Mouse (Mus musculus): ENCODE results near the gene Gpr182. TPM values are rescaled to one million over a fixed set of nuclear protein-coding genes. Genes with fewer than 3 reads are reported as not detected.

Gpr182 gene
- total and polyA plus RNA-seq, 3 experiments, result 0.13 TPM; not detected in 2

DNA sequence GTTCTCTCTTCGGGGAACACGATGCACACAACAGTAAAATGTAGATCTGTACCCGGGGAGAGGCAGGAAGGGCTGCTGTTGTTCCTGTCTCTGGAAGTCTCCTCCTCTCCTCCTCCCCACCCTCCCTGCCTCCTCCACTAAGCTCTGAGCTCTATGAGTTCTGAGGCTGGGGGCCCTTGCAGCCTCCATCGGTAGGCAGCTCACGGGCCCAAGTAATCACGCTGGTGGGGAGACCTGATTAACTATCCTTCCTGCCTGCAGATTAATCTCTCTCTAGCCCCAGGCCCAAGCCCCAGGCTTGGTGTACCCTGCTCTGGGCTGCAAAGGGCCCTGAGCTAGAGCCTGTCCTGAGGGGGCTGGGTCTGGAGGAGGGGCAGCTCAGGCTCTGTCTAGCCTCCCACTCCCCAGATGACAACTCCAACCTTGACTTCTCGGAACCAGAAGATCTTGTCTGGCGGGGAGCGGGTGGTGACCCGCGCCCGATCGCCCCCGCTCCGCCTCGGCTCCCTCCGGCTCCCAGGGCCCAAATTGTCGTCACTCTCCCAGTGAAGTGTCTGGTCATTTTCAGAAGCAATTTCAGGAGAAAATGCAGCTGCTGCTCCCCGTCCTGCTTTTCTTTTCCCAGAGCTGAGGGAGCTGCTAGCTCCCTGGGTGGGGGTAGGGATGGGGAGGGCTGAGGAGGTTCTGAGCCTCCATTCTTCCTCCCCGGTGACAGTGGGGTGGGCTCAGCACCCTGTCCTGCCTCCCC, 29.7 kb downstream of the Gpr182 start:
- Histone ChIP-seq H3K9me3 (replicated peaks; ENCODE audit: low read length) (no peaks in the 10 kb centered on the region), H3K4me2 (ENCODE audit: insufficient read depth, low read depth, poor library complexity, severe bottlenecking) (no peak overlapping the region), H3K79me2 (replicated peaks; ENCODE audit: control insufficient read depth, extremely low read depth, insufficient read depth, poor library complexity, severe bottlenecking) (no peaks in the 10 kb centered on the region), H3K9ac (ENCODE audit: insufficient read depth, low read depth) (no peak overlapping the region), H3K36me3 (replicated peaks in 1 of 2; ENCODE audit: control insufficient read depth in 1 of 2, insufficient read depth in 1 of 2, low read length in 1 of 2) (no peaks in the 10 kb centered on the region), H3K4me1 (ENCODE audit: control insufficient read depth in 1 of 2, insufficient read depth in 2 of 2) (no peaks in the 10 kb centered on the region), H3K27me3 (replicated peaks) (peaks cover 57% of the 10 kb centered on the region), H3K27ac (ENCODE audit: insufficient read depth, low read depth) (no peak overlapping the region), H3K4me3 (replicated peaks in 1 of 3; ENCODE audit: low read depth in 2 of 3, low read length in 2 of 3, poor library complexity in 1 of 3) (no peak overlapping the region)
- TF ChIP-seq CHD2 (IDR thresholded peaks at IDR 0.05; ENCODE audit: low read length) (no peak), UBTF (IDR thresholded peaks at IDR 0.05; ENCODE audit: low read depth, low read length) (no peak), MXI1 (IDR thresholded peaks at IDR 0.05; ENCODE audit: low read depth, low read length) (no peak), PAX5 (IDR thresholded peaks at IDR 0.05; ENCODE audit: low read length) (no peak), RCOR1 (conservative IDR thresholded peaks at IDR 0.05; ENCODE audit: low read depth, low read length) (no peak), SMC3 (IDR thresholded peaks at IDR 0.05; ENCODE audit: low read depth, low read length) (no peak), JUND (conservative IDR thresholded peaks at IDR 0.05; ENCODE audit: low read depth, low read length) (no peak), GABPA (IDR thresholded peaks at IDR 0.05; ENCODE audit: insufficient replicate concordance, low read depth, low read length) (no peak), ZMIZ1 (IDR thresholded peaks at IDR 0.05; ENCODE audit: low read depth, low read length) (no peak), IRF4 (IDR thresholded peaks at IDR 0.05; ENCODE audit: low read depth, low read length) (no peak)
- in situ Hi-C loops (cut with MboI; ENCODE audit: low pct_ligation_motif_present, low pct_unique_long_range_greater_than_20kb, low sequenced_read_pairs), result no loop called here
- dilution Hi-C loops (cut with MboI; ENCODE audit: extremely low pct_ligation_motif_present, extremely low pct_unique_long_range_greater_than_20kb, low sequenced_read_pairs), result no loop called here
- no peak for DNase-seq (ENCODE audit: extremely low read depth)

DNA sequence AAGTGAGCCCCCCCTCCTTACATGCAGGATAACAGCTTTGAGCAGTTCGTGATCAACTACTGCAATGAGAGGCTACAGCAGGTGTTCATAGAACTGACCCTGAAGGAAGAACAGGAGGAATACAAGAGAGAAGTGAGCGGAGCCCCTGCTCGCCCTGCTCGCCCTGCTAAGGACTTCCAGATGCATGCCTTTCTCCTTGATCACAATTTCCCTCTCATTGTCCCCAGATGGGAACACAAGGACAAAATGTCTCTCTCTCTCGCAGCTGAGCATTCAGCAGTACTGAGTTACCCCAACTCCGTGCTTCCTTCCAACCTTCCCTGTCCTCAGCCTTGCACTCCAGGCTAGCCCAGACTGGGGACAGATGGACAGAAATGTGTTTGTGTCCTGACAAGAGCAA, 38.8 kb downstream of the Gpr182 start:
- Histone ChIP-seq H3K9me3 (replicated peaks; ENCODE audit: low read length) (no peaks in the 10 kb centered on the region), H3K79me2 (replicated peaks; ENCODE audit: control insufficient read depth, extremely low read depth, insufficient read depth, poor library complexity, severe bottlenecking) (no peaks in the 10 kb centered on the region), H3K4me1 (ENCODE audit: control insufficient read depth in 1 of 2, insufficient read depth in 2 of 2) (peaks cover 0 to 3% of the 10 kb centered on the region in 2 experiments; a peak in 1 of 4 replicates), H3K4me2 (ENCODE audit: insufficient read depth, low read depth, poor library complexity, severe bottlenecking) (no peak overlapping the region), H3K36me3 (replicated peaks in 1 of 2; ENCODE audit: control insufficient read depth in 1 of 2, insufficient read depth in 1 of 2, low read length in 1 of 2) (no peaks in the 10 kb centered on the region), H3K9ac (ENCODE audit: insufficient read depth, low read depth) (no peak overlapping the region), H3K27ac (ENCODE audit: insufficient read depth, low read depth) (no peak overlapping the region), H3K4me3 (replicated peaks in 1 of 3; ENCODE audit: low read depth in 2 of 3, low read length in 2 of 3, poor library complexity in 1 of 3) (no peak overlapping the region), H3K27me3 (replicated peaks) (no peaks in the 10 kb centered on the region)
- in situ Hi-C loops (cut with MboI; ENCODE audit: low pct_ligation_motif_present, low pct_unique_long_range_greater_than_20kb, low sequenced_read_pairs) (no loop called here), dilution Hi-C loops (cut with MboI; ENCODE audit: extremely low pct_ligation_motif_present, extremely low pct_unique_long_range_greater_than_20kb, low sequenced_read_pairs) (no loop called here)
- no peak for DNase-seq (ENCODE audit: extremely low read depth)
- no peak for TF ChIP-seq CHD2 (IDR thresholded peaks at IDR 0.05; ENCODE audit: low read length)
- TF ChIP-seq KAT2A (IDR thresholded peaks at IDR 0.05; ENCODE audit: insufficient replicate concordance, low read length), result no peak
- TF ChIP-seq ZKSCAN1 (IDR thresholded peaks at IDR 0.05; ENCODE audit: borderline replicate concordance, low read depth, low read length), result no peak
- no peak for TF ChIP-seq RAD21 (IDR thresholded peaks at IDR 0.05; ENCODE audit: low read depth, low read length)
- TF ChIP-seq CHD1 (IDR thresholded peaks at IDR 0.05; ENCODE audit: low read depth, low read length), result no peak
- no peak for TF ChIP-seq JUN (IDR thresholded peaks at IDR 0.05; ENCODE audit: insufficient read depth, low read depth, low read length)
- TF ChIP-seq BHLHE40 (IDR thresholded peaks at IDR 0.05; ENCODE audit: low read depth, low read length), result no peak
- no peak for TF ChIP-seq CTCF (conservative IDR thresholded peaks at IDR 0.05 in 1 of 2, IDR thresholded peaks at IDR 0.05 in 1 of 2; ENCODE audit: low read depth in 2 of 2, low read length in 2 of 2)
- TF ChIP-seq E2F4 (IDR thresholded peaks at IDR 0.05; ENCODE audit: insufficient replicate concordance, low read depth, low read length), result no peak
- no peak for TF ChIP-seq ZNF384 (IDR thresholded peaks at IDR 0.05; ENCODE audit: low read depth, low read length)
- TF ChIP-seq ZC3H11A (IDR thresholded peaks at IDR 0.05; ENCODE audit: low read depth, low read length), result no peak
